Mouse (Mus musculus) C2C12 (cell line): ENCODE data around the gene Gm12845. TPM values are rescaled to one million over a fixed set of nuclear protein-coding genes. Genes with fewer than 3 reads are reported as not detected.

Experiments
- H3K27me3 ChIP-seq: one replicate; pipeline ENCODE4 v1.6.1; 2011; ENCODE audit not compliant: control insufficient read depth, insufficient read depth, insufficient read length
- H3K36me3 ChIP-seq: one replicate; pipeline ENCODE4 v1.6.1; 2011; ENCODE audit not compliant: control insufficient read depth, insufficient read depth
- H3K4me3 ChIP-seq: one replicate; pipeline ENCODE4 v1.5.1; 2011; ENCODE audit warnings: mild to moderate bottlenecking, control low read depth; ENCODE audit not compliant: poor library complexity, insufficient read depth, severe bottlenecking
- H3K79me2 ChIP-seq: one replicate; pipeline ENCODE4 v1.6.1; 2011; ENCODE audit not compliant: control insufficient read depth, insufficient read depth
- H3K79me3 ChIP-seq: one replicate; pipeline ENCODE4 v1.6.1; 2011; ENCODE audit warnings: low read depth, control low read depth
- H3ac ChIP-seq: one replicate; pipeline ENCODE3; 2011; ENCODE audit warnings: low read depth; ENCODE audit not compliant: control insufficient read depth, insufficient read length
- CEBPB ChIP-seq: IDR thresholded peaks from one replicate; pipeline ENCODE4 v1.6.1; 2011; ENCODE audit warnings: low read depth, mild to moderate bottlenecking, control low read depth, moderate library complexity
- CTCF ChIP-seq: IDR thresholded peaks from one replicate; pipeline ENCODE4 v1.5.1; 2011; ENCODE audit not compliant: control insufficient read depth, insufficient read depth, insufficient read length
- FOSL1 ChIP-seq: IDR thresholded peaks from one replicate; pipeline ENCODE4 v1.8.0; 2011; ENCODE audit warnings: mild to moderate bottlenecking, low read length; ENCODE audit not compliant: poor library complexity, insufficient read depth, severe bottlenecking
- MAX ChIP-seq: IDR thresholded peaks from one replicate; pipeline ENCODE4 v1.6.1; 2011; ENCODE audit warnings: mild to moderate bottlenecking, control low read depth
- MYOD1 ChIP-seq: IDR thresholded peaks from one replicate; pipeline ENCODE4 v1.6.1; 2011; ENCODE audit warnings: low read depth; ENCODE audit not compliant: control insufficient read depth, insufficient read length
- MYOG ChIP-seq: IDR thresholded peaks from one replicate; pipeline ENCODE4 v1.6.1; 2011; ENCODE audit not compliant: control insufficient read depth, insufficient read length; ENCODE audit errors: extremely low read depth
- USF1 ChIP-seq: IDR thresholded peaks from one replicate; pipeline ENCODE4 v1.6.1; 2011; ENCODE audit warnings: low read depth, mild to moderate bottlenecking, control low read depth, moderate library complexity
- polyA plus RNA-seq: library from polyadenylated mRNA; unstranded; fragments of >200 nt; fragmentation: generic; extraction: Trizol; gene quantifications from one replicate; pipeline ENCODE4 v1.2.1, GENCODE M21; 2012; ENCODE audit warnings: missing spikeins

Gm12845 gene
- polyA plus RNA-seq, 1 experiment: not detected

DNA sequence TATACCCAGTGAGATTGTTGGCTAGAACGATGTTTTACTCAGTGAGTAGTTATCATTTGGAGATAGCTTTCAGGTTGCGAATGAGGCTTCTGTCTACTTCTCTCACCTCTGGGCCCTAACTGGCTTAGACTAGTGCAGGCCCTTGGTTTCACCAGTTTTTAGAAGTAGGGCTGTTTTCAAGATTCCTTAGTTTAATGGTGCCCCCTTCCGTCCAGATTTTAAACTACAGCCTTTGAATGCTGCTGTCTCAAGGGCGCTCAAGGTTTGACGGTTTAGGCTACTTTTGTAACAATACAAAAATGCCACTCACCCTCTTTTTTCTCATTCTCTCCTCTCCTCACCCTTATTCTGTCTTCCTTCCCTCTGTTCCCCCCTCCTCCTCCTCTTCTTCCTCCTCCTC is 46.7 kb downstream of the Gm12845 start:
- Histone ChIP-seq H3K27me3 (peaks cover 9% of the 10 kb centered on the region), H3K79me3 (no peaks in the 10 kb centered on the region), H3K79me2 (no peaks in the 10 kb centered on the region), H3ac (no peak overlapping the region), H3K36me3 (no peaks in the 10 kb centered on the region), H3K4me3 (no peak overlapping the region)
- TF ChIP-seq USF1 (no peak), FOSL1 (no peak), CEBPB (no peak), CTCF (no peak), MYOG (no peak)

DNA sequence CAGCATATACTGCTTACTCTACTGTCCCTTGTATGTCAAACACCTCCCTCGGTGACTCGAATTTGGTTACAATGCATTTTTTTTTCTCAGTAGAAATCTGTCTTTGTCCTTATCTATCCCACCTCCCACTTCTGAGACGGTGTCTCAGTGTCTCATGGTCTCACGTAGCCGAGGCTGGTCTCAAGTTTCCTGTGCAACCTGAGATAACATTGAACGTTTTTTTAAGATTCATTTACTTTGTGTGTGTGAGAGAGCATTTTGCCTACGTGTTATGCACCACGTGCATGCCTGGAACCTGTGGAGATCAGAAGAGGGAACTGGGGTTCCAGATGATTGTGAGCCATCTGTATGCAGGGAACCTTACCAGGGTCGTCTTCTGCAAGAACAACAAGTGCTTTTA is 48.7 kb downstream of the Gm12845 start:
- no peaks in the 10 kb centered on the region for H3K79me2 ChIP-seq
- TF ChIP-seq USF1 (no peak), FOSL1 (no peak), MYOD1 (no peak), CTCF (no peak), MAX (no peak), MYOG (no peak), CEBPB (no peak)

More for the DNA sequence above, 48.7 kb downstream of the Gm12845 start:
- no peaks in the 10 kb centered on the region for H3K79me3 ChIP-seq
- peaks cover 15% of the 10 kb centered on the region for H3K27me3 ChIP-seq
- no peaks in the 10 kb centered on the region for H3K36me3 ChIP-seq
- H3ac ChIP-seq: no peak overlapping the region
- H3K4me3 ChIP-seq: no peak overlapping the region

Other genes starting within 250 kb of the Gm12845 start
- 61.2 TPM for gene Rnf220, start 227.4 kb upstream of the Gm12845 start, polyA plus RNA-seq
- 67.4 TPM for gene Eri3, start 174.0 kb upstream of the Gm12845 start, polyA plus RNA-seq
- gene Dmap1, start 42.1 kb upstream of the Gm12845 start, polyA plus RNA-seq: 31.0 TPM
- not detected for gene Klf17, start 41.2 kb downstream of the Gm12845 start, polyA plus RNA-seq
- gene Slc6a9, start 110.1 kb downstream of the Gm12845 start, polyA plus RNA-seq: 14.4 TPM
- gene Ccdc24, start 148.1 kb downstream of the Gm12845 start, polyA plus RNA-seq: 1.4 TPM
- 37.7 TPM for gene B4galt2, start 159.1 kb downstream of the Gm12845 start, polyA plus RNA-seq
- 296 TPM for gene Atp6v0b, start 162.9 kb downstream of the Gm12845 start, polyA plus RNA-seq
- 16.4 TPM for gene Dph2, start 167.6 kb downstream of the Gm12845 start, polyA plus RNA-seq
- gene Ipo13, start 190.6 kb downstream of the Gm12845 start, polyA plus RNA-seq: 43.6 TPM
- 2.6 TPM for gene Artn, start 205.4 kb downstream of the Gm12845 start, polyA plus RNA-seq